Comparison of ENCODE assay signal across 10 mouse cellular contexts in the genomic region with DNA sequence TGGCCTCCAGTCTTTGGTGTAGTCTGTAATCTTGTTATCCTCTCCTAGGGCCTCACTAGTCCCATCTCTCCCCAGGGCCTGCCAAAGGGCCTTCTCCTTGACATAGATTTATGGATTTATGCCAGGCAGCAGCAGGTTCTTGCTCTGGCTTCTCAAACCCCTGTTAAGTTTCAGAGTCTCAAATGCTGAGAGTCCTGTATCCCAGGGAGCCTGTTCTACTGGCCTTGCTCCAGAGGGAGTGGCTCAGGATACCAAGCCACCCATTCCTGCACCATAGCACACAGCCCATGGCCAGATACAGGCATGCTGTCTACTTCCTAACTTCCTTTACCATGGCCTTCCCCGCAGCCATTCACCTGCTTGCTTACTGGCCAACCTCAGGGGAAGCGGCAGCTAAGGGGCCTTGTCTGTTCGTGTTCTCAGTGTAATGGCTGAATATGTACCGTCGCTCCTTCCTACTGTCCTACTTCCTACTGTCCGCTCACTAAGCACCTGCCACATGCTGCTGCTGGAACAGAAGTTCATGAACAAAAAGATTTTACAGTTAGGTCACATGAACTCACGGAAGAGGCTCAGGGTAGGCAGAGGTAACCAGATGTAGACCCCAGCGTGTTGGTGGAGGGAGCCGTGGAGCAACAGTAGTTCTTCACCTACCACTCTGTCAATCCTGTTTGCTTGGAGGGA. TPM values are rescaled to one million over a fixed set of nuclear protein-coding genes. Genes with fewer than 3 reads are reported as not detected.
"Had no signal": no experiment of that assay in that cellular context is flagged by ENCODE, and none has a peak within 500 bp of the region (broad histone marks: within the 10 kb centered on the region; RNA-seq: fewer than 3 reads in every experiment).

No protein-coding gene starts in this region.

- DNase-seq: kidney, adult 2 months; kidney, postnatal 25 days; liver; liver, embryonic 13.5 days; liver, postnatal 0 days; midbrain, embryonic 14.5 days had no signal

- ATAC-seq: liver, postnatal 0 days had no signal

- H3K9ac ChIP-seq: kidney, embryonic 15.5 days; liver, embryonic 13.5 days; liver, postnatal 0 days; neural tube, embryonic 12.5 days; stomach, embryonic 15.5 days had no signal

- H3K27me3 ChIP-seq: kidney, embryonic 15.5 days; liver, embryonic 13.5 days; neural tube, embryonic 12.5 days; stomach, embryonic 15.5 days had no signal

- H3K4me3 ChIP-seq: kidney, embryonic 15.5 days; liver, embryonic 13.5 days; neural tube, embryonic 12.5 days; stomach, embryonic 15.5 days had no signal

- H3K4me2 ChIP-seq: kidney, embryonic 15.5 days; liver, embryonic 13.5 days; neural tube, embryonic 12.5 days; stomach, embryonic 15.5 days had no signal

- H3K27ac ChIP-seq: kidney, embryonic 15.5 days; liver, embryonic 13.5 days; neural tube, embryonic 12.5 days; stomach, embryonic 15.5 days had no signal

- H3K9me3 ChIP-seq: kidney, embryonic 15.5 days; liver, embryonic 13.5 days; neural tube, embryonic 12.5 days; stomach, embryonic 15.5 days had no signal

RNA-seq across cellular contexts. Expression of a gene that starts 33.9 kb away (rescaled TPM):
- total RNA-seq: monocyte, adult 5-6 weeks had no signal
